Comparison of ENCODE assay signal across 11 mouse cellular contexts in genomic region chr14:121617645-121618390, GRCm38 (mm10).
DNase-seq lines count a peak whose midpoint lies in the region; ATAC-seq and TF ChIP-seq lines count a peak whose summit lies in the region.
"Had no signal": no experiment of that assay in that cellular context is flagged by ENCODE, and none has a peak within 500 bp of the region (broad histone marks: within the 10 kb centered on the region; RNA-seq: fewer than 3 reads in every experiment).

No protein-coding gene starts in this region.

- H3K9ac ChIP-seq in forebrain, embryonic 14.5 days (ENCODE audit: low read length) = no peak overlapping the region
- no peak overlapping the region for H3K9ac ChIP-seq in forebrain, embryonic 11.5 days (ENCODE audit: low read length)
- H3K9ac ChIP-seq in kidney, embryonic 14.5 days (ENCODE audit: low read depth, low read length) = no peak overlapping the region
- H3K9ac ChIP-seq in heart, adult 2 months (ENCODE audit: low read depth, low read length) = no peak overlapping the region
- H3K9ac ChIP-seq: neural tube, embryonic 15.5 days had no signal

- intact Hi-C loops in heart, adult 2 months (cut with DNase I) = no loop called here

- no peaks in the 10 kb centered on the region for H3K27me3 ChIP-seq in forebrain, embryonic 14.5 days (replicated peaks; ENCODE audit: control insufficient read depth, insufficient read depth, low read length)
- no peaks in the 10 kb centered on the region for H3K27me3 ChIP-seq in forebrain, embryonic 11.5 days (ENCODE audit: control insufficient read depth, insufficient read depth, low read length)
- H3K27me3 ChIP-seq in kidney, embryonic 14.5 days (ENCODE audit: control insufficient read depth, insufficient read depth, low read length) = no peaks in the 10 kb centered on the region
- no peaks in the 10 kb centered on the region for H3K27me3 ChIP-seq in heart, adult 2 months (ENCODE audit: control insufficient read depth, insufficient read depth, low read length)
- H3K27me3 ChIP-seq: neural tube, embryonic 15.5 days had no signal

- 0 out of 2 replicates have a peak, but pooled peaks cover 4% of the 10 kb centered on the region for H3K4me1 ChIP-seq in forebrain, embryonic 14.5 days (ENCODE audit: control insufficient read depth, insufficient read depth, low read length)
- H3K4me1 ChIP-seq in forebrain, embryonic 11.5 days (replicated peaks; ENCODE audit: control insufficient read depth, insufficient read depth, low read length) = no peaks in the 10 kb centered on the region
- no peaks in the 10 kb centered on the region for H3K4me1 ChIP-seq in kidney, embryonic 14.5 days (ENCODE audit: control insufficient read depth, insufficient read depth, low read length)
- H3K4me1 ChIP-seq in heart, adult 2 months (ENCODE audit: control insufficient read depth, insufficient read depth, low read length) = 0 out of 2 replicates have a peak, but pooled peaks cover 2% of the 10 kb centered on the region
- H3K4me1 ChIP-seq: megakaryocyte, embryonic 14.5 days had no signal

- no peak overlapping the region for H3K4me3 ChIP-seq in forebrain, embryonic 14.5 days (ENCODE audit: low read depth, low read length)
- no peak overlapping the region for H3K4me3 ChIP-seq in forebrain, embryonic 11.5 days (ENCODE audit: low read depth, low read length)
- no peak overlapping the region for H3K4me3 ChIP-seq in layer of hippocampus, adult 2 months
- no peak overlapping the region for H3K4me3 ChIP-seq in kidney, embryonic 14.5 days (ENCODE audit: low read length)
- H3K4me3 ChIP-seq in heart, adult 2 months = no peak overlapping the region
- H3K4me3 ChIP-seq: megakaryocyte, embryonic 14.5 days; neural tube, embryonic 15.5 days had no signal

- peak; percentile 85 for DNase-seq in forebrain, embryonic 14.5 days (ENCODE audit: low spot score)
- no peak for DNase-seq in forebrain, embryonic 11.5 days (ENCODE audit: low spot score)
- DNase-seq in cerebellum, adult 8-10 months = peak; percentile 92
- peak; percentile 90 to 92 for DNase-seq in layer of hippocampus, adult 2 months (ENCODE audit: low spot score in 2 of 2)
- peak; percentile 88 to 90 for DNase-seq in right cerebral cortex, adult 2 months (ENCODE audit: low spot score in 2 of 2)
- no peak for DNase-seq in spleen, postnatal 4 days (ENCODE audit: low spot score in 2 of 2)
- DNase-seq in heart, adult 2 months = no peak

- WGBS in forebrain, embryonic 14.5 days = 52% methylated on average over 4 of the region's 4 CpGs
- 87% methylated on average over 4 of the region's 4 CpGs for WGBS in forebrain, embryonic 11.5 days
- 93% methylated on average over 4 of the region's 4 CpGs for WGBS in kidney, embryonic 14.5 days
- WGBS in heart, adult 2 months = 68% methylated on average over 4 of the region's 4 CpGs

- no peak for TF ChIP-seq EP300 in heart, adult 2 months (IDR thresholded peaks at IDR 0.05; ENCODE audit: insufficient read depth, low read depth, low read length)

- H3K4me2 ChIP-seq in forebrain, embryonic 14.5 days (ENCODE audit: low read length) = no peak overlapping the region
- no peak overlapping the region for H3K4me2 ChIP-seq in forebrain, embryonic 11.5 days (ENCODE audit: low read depth, low read length, severe bottlenecking)
- H3K4me2 ChIP-seq in kidney, embryonic 14.5 days (replicated peaks; ENCODE audit: low read depth, low read length) = no peak overlapping the region
- H3K4me2 ChIP-seq: liver, embryonic 11.5 days; neural tube, embryonic 15.5 days had no signal

- TF ChIP-seq CTCF in layer of hippocampus, adult 2 months (conservative IDR thresholded peaks at IDR 0.05) = no peak
- TF ChIP-seq CTCF in heart, adult 2 months (IDR thresholded peaks at IDR 0.05) = no peak

- no peaks in the 10 kb centered on the region for H3K36me3 ChIP-seq in forebrain, embryonic 14.5 days (ENCODE audit: control insufficient read depth, insufficient read depth, low read length)
- no peaks in the 10 kb centered on the region for H3K36me3 ChIP-seq in forebrain, embryonic 11.5 days (ENCODE audit: control insufficient read depth, insufficient read depth, low read length)
- H3K36me3 ChIP-seq in kidney, embryonic 14.5 days (ENCODE audit: control insufficient read depth, insufficient read depth, low read length) = no peaks in the 10 kb centered on the region
- no peaks in the 10 kb centered on the region for H3K36me3 ChIP-seq in heart, adult 2 months (ENCODE audit: control insufficient read depth, insufficient read depth, low read length)

- peak; percentile 89 for ATAC-seq in forebrain, embryonic 14.5 days
- no peak for ATAC-seq in forebrain, embryonic 11.5 days (replicated peaks; ENCODE audit: low FRiP score)
- no peak for ATAC-seq in kidney, embryonic 14.5 days (ENCODE audit: low FRiP score, low TSS enrichment)

- no peaks in the 10 kb centered on the region for H3K9me3 ChIP-seq in forebrain, embryonic 14.5 days (replicated peaks; ENCODE audit: control insufficient read depth, low read length)
- H3K9me3 ChIP-seq in forebrain, embryonic 11.5 days (ENCODE audit: control insufficient read depth, low read length) = no peaks in the 10 kb centered on the region
- no peaks in the 10 kb centered on the region for H3K9me3 ChIP-seq in kidney, embryonic 14.5 days (ENCODE audit: control insufficient read depth, low read length)
- H3K9me3 ChIP-seq: neural tube, embryonic 15.5 days had no signal

- H3K27ac ChIP-seq in forebrain, embryonic 14.5 days (ENCODE audit: low read depth, low read length) = peak overlapping the region; percentile 55; the same call in 1 of the 2 replicates
- no peak overlapping the region for H3K27ac ChIP-seq in forebrain, embryonic 11.5 days (ENCODE audit: low read depth, low read length)
- peak overlapping the region; percentile 84 for H3K27ac ChIP-seq in layer of hippocampus, adult 2 months
- no peak overlapping the region for H3K27ac ChIP-seq in kidney, embryonic 14.5 days (ENCODE audit: low read depth, low read length)
- no peak overlapping the region for H3K27ac ChIP-seq in heart, adult 2 months
- H3K27ac ChIP-seq: neural tube, embryonic 15.5 days had no signal

- no peaks in the 10 kb centered on the region for H3K79me2 ChIP-seq in heart, adult 2 months (replicated peaks; ENCODE audit: control insufficient read depth, insufficient read depth, low read length)

- TF ChIP-seq POLR2A in heart, adult 2 months (IDR thresholded peaks at IDR 0.05; ENCODE audit: insufficient read depth, low read depth, low read length) = no peak

Comparison
In these comparisons a context has a peak if more than half of its experiments do, and no peak if none do; other contexts are left out.
1. DNase-seq: peak in forebrain, embryonic 14.5 days (single experiment), cerebellum, adult 8-10 months (single experiment), layer of hippocampus, adult 2 months (2 of 2) and right cerebral cortex, adult 2 months (2 of 2); none in forebrain, embryonic 11.5 days (single experiment), spleen, postnatal 4 days (0 of 2) and heart, adult 2 months (0 of 2).
2. H3K27ac ChIP-seq: peak in forebrain, embryonic 14.5 days (single experiment) and layer of hippocampus, adult 2 months (single experiment); none in forebrain, embryonic 11.5 days (single experiment), kidney, embryonic 14.5 days (single experiment) and heart, adult 2 months (single experiment).